Mouse (Mus musculus) midbrain, postnatal 0 days (tissue): Measurements from ENCODE around the gene Map4k1. TPM values are rescaled to one million over a fixed set of nuclear protein-coding genes. Genes with fewer than 3 reads are reported as not detected.

Source experiments
- ATAC-seq: fragments of 200-750 bp; cut with Nextera tagmentation; 2 replicates; pipeline ENCODE4 v1.8.0; 2017; ENCODE audit warnings: moderate number of reproducible peaks, mild to moderate bottlenecking, moderate TSS enrichment, moderate library complexity; ENCODE audit not compliant: low FRiP score
- DNase-seq: peaks from one replicate; pipeline ENCODE4 v3.0.0-alpha.2; 2015; ENCODE audit warnings: low spot score
- H3K27ac ChIP-seq: fragments of 300-500 bp; sonication (generic); 2 replicates; pipeline ENCODE4 v1.5.1; 2014; ENCODE audit warnings: low read depth, mild to moderate bottlenecking, low read length, mixed read lengths
- H3K27me3 ChIP-seq: fragments of 300-500 bp; sonication (generic); 2 replicates; pipeline ENCODE4 v1.6.1; 2014; ENCODE audit warnings: low read length, control low read depth, mixed read lengths; ENCODE audit not compliant: insufficient read depth
- H3K36me3 ChIP-seq: fragments of 300-500 bp; sonication (generic); 2 replicates; pipeline ENCODE4 v1.6.1; 2014; ENCODE audit warnings: low read length, control low read depth, mixed read lengths; ENCODE audit not compliant: insufficient read depth
- H3K4me1 ChIP-seq: fragments of 300-500 bp; sonication (generic); 2 replicates; pipeline ENCODE4 v1.6.1; 2014; ENCODE audit warnings: mild to moderate bottlenecking, control low read depth, antibody characterized with exemption, low read length, mixed read lengths; ENCODE audit not compliant: insufficient read depth
- H3K4me2 ChIP-seq: fragments of 300-500 bp; sonication (generic); 2 replicates; pipeline ENCODE4 v1.6.1; 2014; ENCODE audit warnings: low read depth, mild to moderate bottlenecking, low read length, mixed read lengths; ENCODE audit not compliant: poor library complexity, severe bottlenecking
- H3K4me3 ChIP-seq: fragments of 300-500 bp; sonication (generic); 2 replicates; pipeline ENCODE4 v1.5.1; 2014; ENCODE audit warnings: low read depth, mild to moderate bottlenecking, low read length, moderate library complexity
- H3K9ac ChIP-seq: fragments of 300-500 bp; sonication (generic); replicated peaks from 2 replicates; pipeline ENCODE4 v1.6.1; 2014; ENCODE audit warnings: mild to moderate bottlenecking, low read length, moderate library complexity, mixed read lengths; ENCODE audit not compliant: poor library complexity, severe bottlenecking
- H3K9me3 ChIP-seq: fragments of 300-500 bp; sonication (generic); 2 replicates; pipeline ENCODE4 v1.6.1; 2016; ENCODE audit warnings: low read length, control low read depth
- CTCF ChIP-seq: IDR thresholded peaks from 2 replicates; pipeline ENCODE4 v1.5.1; 2016; ENCODE audit warnings: antibody characterized with exemption, mild to moderate bottlenecking
- WGBS: fragments of 180-500 bp; shearing (Covaris S2); extraction: QIAGEN DNeasy Blood & Tissue Kit; methylation state at CpG from one replicate; pipeline ENCODE4 v1.1.7; 2014; 5-methylcytosine and 5-hydroxymethylcytosine counted together
- polyA plus RNA-seq: library from polyadenylated mRNA; unstranded; fragments of >200 nt; fragmentation: Nextera tagmentation; extraction: Ambion mirVana; gene quantifications from 2 replicates; pipeline ENCODE4 v1.2.1, GENCODE M21; 2015
- total RNA-seq: library from RNA; depleted of rRNA; stranded (reverse); fragments of >200 nt; gene quantifications from 2 replicates; pipeline ENCODE4 v1.2.3, GENCODE M21; 2014

Gene Map4k1
- total and polyA plus RNA-seq, 2 experiments from 2014 or later: 17.4 to 18.2 TPM

DNA sequence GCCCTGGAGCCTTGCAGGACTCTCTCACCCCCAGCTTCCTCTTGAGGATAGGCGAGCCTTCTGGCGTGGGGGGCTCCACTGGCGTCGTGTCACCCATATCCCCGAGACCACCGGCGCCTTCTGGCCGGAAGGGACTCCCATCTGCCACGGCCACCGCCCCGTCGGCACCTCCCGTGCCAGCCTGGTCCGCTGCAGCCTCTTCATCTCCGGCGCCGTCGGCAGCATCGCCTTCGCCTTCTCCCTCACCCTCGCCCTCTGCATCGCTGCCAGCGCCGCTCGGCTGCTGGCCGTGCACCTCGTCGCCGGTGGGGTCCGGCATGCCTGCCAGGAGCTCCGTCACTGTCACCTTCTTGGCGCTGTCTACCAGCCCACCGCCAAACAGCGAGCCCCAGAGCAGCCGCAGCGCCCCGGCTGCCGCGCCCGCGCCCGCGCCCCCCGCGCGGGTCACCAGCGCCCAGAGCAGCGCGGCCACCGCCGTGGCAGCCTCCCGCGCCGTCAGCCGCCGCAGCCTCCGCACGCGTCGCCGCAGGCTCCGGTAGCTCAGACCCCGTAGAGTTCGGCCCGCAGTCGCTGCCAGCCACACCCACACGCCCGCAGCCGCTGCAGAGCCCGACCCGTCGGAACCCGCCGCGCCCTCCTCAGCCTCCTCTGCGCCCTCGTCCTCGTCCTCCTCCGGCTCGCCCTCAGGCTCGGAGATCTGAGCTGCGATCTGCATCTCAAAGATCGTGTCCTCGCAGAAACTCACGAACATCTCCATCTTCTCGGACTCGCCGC is 37.8 kb downstream of the Map4k1 start:
- Histone ChIP-seq H3K9ac (peak overlapping the region; percentile 48; the same call in 1 of the 2 replicates), H3K27ac (no peak overlapping the region), H3K9me3 (no peaks in the 10 kb centered on the region), H3K36me3 (no peaks in the 10 kb centered on the region), H3K4me2 (peak overlapping the region; percentile 45), H3K4me3 (peak overlapping the region; percentile 37), H3K4me1 (0 out of 2 replicates have a peak, but pooled peaks cover 3% of the 10 kb centered on the region), H3K27me3 (peaks cover 30% of the 10 kb centered on the region)
- 5% methylated on average over 71 of the region's 88 CpGs for WGBS
- ATAC-seq: no peak
- no peak for TF ChIP-seq CTCF
- no peak for DNase-seq

GRCm38 (mm10) chr7:29022479-29022878 is 40.6 kb downstream of the Map4k1 start:
- 0 out of 2 replicates have a peak, but pooled peaks cover 3% of the 10 kb centered on the region for H3K4me1 ChIP-seq
- no peak overlapping the region for H3K4me2 ChIP-seq
- DNase-seq: no peak
- no peak for TF ChIP-seq CTCF
- ATAC-seq: no peak
- no peaks in the 10 kb centered on the region for H3K9me3 ChIP-seq
- no peak overlapping the region for H3K4me3 ChIP-seq
- H3K27me3 ChIP-seq: peaks cover 30% of the 10 kb centered on the region
- H3K9ac ChIP-seq: no peak overlapping the region
- H3K36me3 ChIP-seq: no peaks in the 10 kb centered on the region
- 93% methylated on average over 8 of the region's 8 CpGs for WGBS
- H3K27ac ChIP-seq: no peak overlapping the region

GRCm38 (mm10) chr7:29023514-29023913 is 41.7 kb downstream of the Map4k1 start:
- TF ChIP-seq CTCF: no peak
- no peak for DNase-seq
- H3K27me3 ChIP-seq: peaks cover 22% of the 10 kb centered on the region
- H3K27ac ChIP-seq: no peak overlapping the region
- no peak overlapping the region for H3K4me2 ChIP-seq
- H3K4me3 ChIP-seq: no peak overlapping the region
- H3K9me3 ChIP-seq: no peaks in the 10 kb centered on the region
- no peak for ATAC-seq
- no peak overlapping the region for H3K9ac ChIP-seq
- H3K36me3 ChIP-seq: no peaks in the 10 kb centered on the region
- H3K4me1 ChIP-seq: 0 out of 2 replicates have a peak, but pooled peaks cover 3% of the 10 kb centered on the region
- WGBS: 94% methylated on average over 8 of the region's 8 CpGs

DNA sequence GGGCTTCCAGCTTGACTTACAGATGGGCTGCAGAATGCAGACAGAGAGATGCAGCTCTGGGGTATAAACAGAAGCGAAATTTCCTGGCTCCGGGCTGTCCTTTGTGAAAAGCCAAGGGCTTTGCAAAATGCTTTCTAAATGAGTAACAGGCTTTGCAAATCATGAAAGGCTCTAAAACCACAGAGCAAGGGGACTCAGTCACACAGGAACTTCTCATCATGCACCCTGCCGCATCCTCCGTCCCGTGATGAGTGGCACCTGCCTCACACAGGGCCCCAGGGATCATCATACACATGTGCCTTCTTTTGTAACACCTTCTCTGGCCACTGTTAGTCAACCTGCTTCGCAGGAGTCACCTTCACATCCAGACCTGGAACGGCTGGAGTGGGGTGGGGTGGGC is 43.7 kb downstream of the Map4k1 start:
- ATAC-seq: no peak
- WGBS: 84% methylated on average over 7 of the region's 7 CpGs
- peaks cover 2% of the 10 kb centered on the region for H3K27me3 ChIP-seq
- no peaks in the 10 kb centered on the region for H3K36me3 ChIP-seq
- H3K9ac ChIP-seq: no peak overlapping the region
- H3K9me3 ChIP-seq: no peaks in the 10 kb centered on the region
- TF ChIP-seq CTCF: no peak
- no peak overlapping the region for H3K4me3 ChIP-seq
- H3K4me2 ChIP-seq: no peak overlapping the region
- no peak for DNase-seq
- H3K4me1 ChIP-seq: no peaks in the 10 kb centered on the region
- no peak overlapping the region for H3K27ac ChIP-seq

DNA sequence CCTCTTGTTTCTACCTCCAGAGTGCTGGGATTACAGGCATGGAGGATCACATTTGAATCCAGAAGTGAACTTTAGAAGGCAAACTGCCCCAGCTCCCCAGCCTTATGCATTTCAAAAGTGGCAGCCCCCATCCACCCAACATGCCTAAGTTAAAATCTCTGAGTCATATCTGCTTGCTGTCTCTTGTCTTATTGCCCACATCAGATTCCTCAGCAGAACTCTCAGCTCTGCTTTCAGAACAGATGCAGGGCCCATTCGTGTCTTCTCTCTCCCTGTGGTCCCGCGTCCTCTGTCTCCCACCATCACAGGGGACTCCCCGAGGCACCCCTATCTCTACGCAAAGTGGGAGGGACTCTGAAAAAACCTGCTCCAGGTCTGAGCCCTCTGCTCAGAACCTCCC is 44.3 kb downstream of the Map4k1 start:
- WGBS: 86% methylated on average over 5 of the region's 5 CpGs
- Histone ChIP-seq H3K4me2 (no peak overlapping the region), H3K36me3 (no peaks in the 10 kb centered on the region), H3K27ac (no peak overlapping the region), H3K4me3 (no peak overlapping the region), H3K27me3 (no peaks in the 10 kb centered on the region), H3K4me1 (no peaks in the 10 kb centered on the region), H3K9me3 (no peaks in the 10 kb centered on the region), H3K9ac (no peak overlapping the region)
- no peak for TF ChIP-seq CTCF
- ATAC-seq (no peak), DNase-seq (no peak)

DNA sequence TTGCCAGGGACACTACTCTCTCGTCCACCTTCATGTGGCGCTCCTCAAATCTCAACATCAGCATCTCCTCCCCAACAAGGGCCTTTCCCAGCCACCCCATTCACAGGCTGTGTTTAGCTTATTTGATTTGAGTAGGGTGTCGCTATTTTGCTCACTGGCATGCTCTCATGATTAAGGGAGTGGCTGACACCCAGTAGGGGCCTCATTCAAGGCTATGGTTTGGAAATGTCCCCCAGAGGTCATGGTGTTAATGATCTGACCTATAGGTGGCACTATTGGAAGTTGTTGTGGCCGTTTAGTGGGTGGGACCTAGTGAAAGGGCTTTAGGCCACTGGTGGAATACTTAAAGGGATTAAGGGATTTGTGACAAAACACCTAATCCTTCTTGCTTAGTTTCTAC is 45.0 kb downstream of the Map4k1 start:
- Histone ChIP-seq H3K9ac (no peak overlapping the region), H3K4me1 (no peaks in the 10 kb centered on the region), H3K9me3 (no peaks in the 10 kb centered on the region), H3K27me3 (no peaks in the 10 kb centered on the region), H3K4me3 (no peak overlapping the region), H3K36me3 (no peaks in the 10 kb centered on the region), H3K4me2 (no peak overlapping the region), H3K27ac (no peak overlapping the region)
- DNase-seq: no peak
- no peak for TF ChIP-seq CTCF
- ATAC-seq: no peak
- WGBS: 66% methylated on average over 4 of the region's 4 CpGs
